Mouse (Mus musculus): Measurements from ENCODE around the gene Gm14434. TPM values are rescaled to one million over a fixed set of nuclear protein-coding genes. Genes with fewer than 3 reads are reported as not detected.
"Not testable (repeated sequence)": the region's sequence is repeated elsewhere in the genome, so short reads cannot be mapped to it uniquely, and the experiment has no call there.

Gene Gm14434
- total RNA-seq (2021): not detected
- long read RNA-seq, experiment 1, transcript Gm14434-202 (4 exons, 1,458 nt): major isoform, 10 of 10 reads
- long read RNA-seq, experiment 1, partial matches to known transcripts: 0 of 10 reads
- long read RNA-seq, experiment 1, other reads (novel, unspliced or antisense): 0 of 10 reads
- long read RNA-seq, experiment 2, partial matches to known transcripts: 0 of 6 reads
- long read RNA-seq, experiment 2, other reads (novel, unspliced or antisense): 2 of 6 reads

DNA sequence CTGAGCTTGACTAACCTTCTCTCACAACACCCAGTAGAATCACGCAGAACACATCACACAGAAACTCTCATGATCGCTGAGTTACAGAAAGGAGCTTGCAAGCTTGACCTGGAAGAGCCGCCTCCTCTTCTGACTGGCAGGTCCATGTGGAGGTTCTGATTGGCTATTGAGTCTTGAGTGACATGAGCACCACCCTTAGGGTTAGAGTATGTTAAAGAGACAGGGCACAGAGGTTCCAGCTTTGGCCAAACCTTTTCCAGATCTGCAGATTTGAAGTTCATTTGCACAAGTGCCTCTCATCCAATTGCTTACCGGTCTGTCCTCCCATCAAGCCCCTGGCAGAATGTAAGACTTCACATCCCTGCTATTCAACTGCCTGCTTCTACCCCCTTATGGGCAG lies at the start of gene Gm14434:
Gene Gm14434, minus strand, starts transcription at position 101 of the 400 bp plus-strand sequence.
- DNase-seq (ENCODE audit: low spot score in 2 of 2): not testable (repeated sequence)

GRCm38 (mm10) chr2:176520756-176521155 lies 34.2 kb upstream of the Gm14434 start, which contains the start of gene Zfp967:
TSS of gene Zfp967 (plus strand) at chr2:176521056.
- not testable (repeated sequence) for DNase-seq (ENCODE audit: low spot score in 2 of 2)

DNA sequence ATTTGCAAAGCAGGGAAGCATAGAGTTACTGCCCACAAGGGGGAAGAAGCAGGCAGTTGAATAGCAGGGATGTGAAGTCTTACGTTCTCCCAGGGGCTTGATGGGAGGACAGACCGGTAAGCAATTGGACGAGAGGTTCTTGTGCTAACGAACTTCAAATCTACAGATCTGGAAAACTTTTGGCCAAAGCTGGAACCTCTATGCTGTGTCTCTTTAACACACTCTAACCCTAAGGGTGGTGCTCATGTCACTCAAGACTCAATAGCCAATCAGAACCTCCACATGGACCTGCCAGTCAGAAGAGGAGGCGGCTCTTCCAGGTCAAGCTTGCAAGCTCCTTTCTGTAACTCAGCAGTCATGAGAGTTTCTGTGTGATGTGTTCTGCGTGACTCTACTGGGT lies 63.3 kb downstream of the Gm14434 start, which contains the start of gene Gm14435:
Gene Gm14435, plus strand, starts transcription at position 301 of the 400 bp plus-strand sequence.
- not testable (repeated sequence) for DNase-seq (ENCODE audit: low spot score in 2 of 2)

Other genes with a start within 250 kb of the Gm14434 start
- gene Gm11009, start 167.3 kb downstream of the Gm14434 start, total RNA-seq (2021): not detected
- gene Gm14435, start 63.2 kb downstream of the Gm14434 start, total RNA-seq (2021): 10 to 100 TPM; 17.7 to 23.5 TPM
- not detected for gene Zfp967, start 34.3 kb upstream of the Gm14434 start, total RNA-seq (2021)
- gene Gm14308, start 149.6 kb upstream of the Gm14434 start, total RNA-seq (2021): 1 to 10 TPM; 8.3 to 8.8 TPM
- 10 to 100 TPM; 13.2 to 14.4 TPM for gene Zfp973, start 183.7 kb upstream of the Gm14434 start, total RNA-seq (2021)
- gene Gm14305, start 221.5 kb upstream of the Gm14434 start, total RNA-seq (2021): 10 to 100 TPM; 29.4 to 36.2 TPM

Measured in left cerebral cortex, adult 18-20 months (tissue).